Mouse (Mus musculus): Measurements from ENCODE around the gene Anxa5. TPM values are rescaled to one million over a fixed set of nuclear protein-coding genes. Genes with fewer than 3 reads are reported as not detected.

Gene Anxa5
- total and polyA plus RNA-seq, 2 experiments from 2014 or later, result 41.2 to 47.2 TPM

DNA sequence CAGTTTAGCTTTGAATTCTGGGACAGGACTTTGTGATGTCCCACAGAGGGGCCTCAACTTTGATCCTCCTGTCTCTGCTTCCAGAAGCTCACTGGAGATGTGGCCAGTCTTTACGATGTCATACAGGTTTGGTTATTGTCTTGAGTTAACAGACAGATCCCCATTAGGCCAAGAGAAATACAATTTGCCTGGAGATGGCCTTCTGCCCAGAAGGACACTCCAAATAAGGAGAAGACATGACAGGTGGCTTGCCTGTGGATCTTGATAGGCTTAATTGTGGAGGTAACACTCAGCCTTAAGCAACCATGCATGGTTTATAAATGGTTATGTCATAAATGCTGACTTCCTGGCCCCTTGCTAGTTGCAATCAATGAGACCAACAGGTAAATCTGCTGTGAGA lies 23.2 kb downstream of the Anxa5 start:
- TF ChIP-seq CTCF (IDR thresholded peaks at IDR 0.05; ENCODE audit: low read depth), result no peak
- Histone ChIP-seq H3K9me3 (ENCODE audit: low read length) (no peaks in the 10 kb centered on the region), H3K4me3 (ENCODE audit: low read depth, low read length) (no peak overlapping the region), H3K4me1 (ENCODE audit: insufficient read depth) (no peaks in the 10 kb centered on the region), H3K36me3 (ENCODE audit: insufficient read depth) (no peaks in the 10 kb centered on the region), H3K4me2 (ENCODE audit: low read depth) (no peak overlapping the region), H3K9ac (no peak overlapping the region), H3K27ac (ENCODE audit: low read depth, low read length) (no peak overlapping the region), H3K27me3 (ENCODE audit: insufficient read depth, low read length) (no peaks in the 10 kb centered on the region)
- no peak for ATAC-seq
- 81% methylated on average over 1 of the region's 1 CpGs for WGBS
- DNase-seq, result no peak

DNA sequence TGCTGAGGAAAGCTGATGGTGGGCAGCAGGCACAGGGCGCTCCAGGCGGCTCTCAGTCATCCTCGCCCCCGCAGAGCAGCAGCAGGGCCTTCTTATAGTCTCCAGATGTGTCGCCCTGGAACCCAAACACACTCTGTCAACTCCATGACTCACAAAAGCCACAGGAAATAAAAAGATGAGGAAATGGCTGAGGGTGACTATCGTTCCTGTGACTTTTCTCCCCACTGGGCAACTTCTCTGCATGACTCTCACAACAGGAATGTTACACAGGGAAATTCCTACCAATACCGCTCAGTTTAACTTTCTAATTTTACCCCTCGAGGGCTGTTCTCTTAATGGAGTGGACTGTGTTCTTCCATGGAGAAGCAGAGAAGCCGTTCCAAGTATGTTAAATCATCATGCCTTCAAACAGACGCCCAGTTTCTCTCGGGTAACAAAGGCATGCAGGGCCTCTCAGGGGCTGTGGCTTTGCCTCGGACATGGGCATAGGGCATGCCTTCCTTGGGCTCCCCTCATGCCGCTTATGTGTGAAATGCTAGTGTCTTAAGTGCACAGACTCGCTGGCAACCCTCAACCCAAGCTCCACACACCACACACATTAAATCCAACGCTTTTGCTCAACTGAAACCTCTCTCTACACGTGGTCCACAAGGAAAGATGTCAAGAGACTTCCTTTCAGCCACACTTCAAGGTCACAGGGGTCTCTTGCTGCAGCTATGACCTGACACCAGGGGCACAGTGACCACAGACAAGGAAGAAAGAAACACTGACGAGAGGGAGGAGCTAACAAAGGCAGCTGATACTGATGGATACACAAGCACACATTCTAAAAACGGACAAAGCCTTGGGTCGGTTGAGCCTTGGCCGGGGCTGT lies 26.2 kb downstream of the Anxa5 start:
- H3K4me1 ChIP-seq (ENCODE audit: insufficient read depth), result no peaks in the 10 kb centered on the region
- H3K36me3 ChIP-seq (ENCODE audit: insufficient read depth), result no peaks in the 10 kb centered on the region
- no peak overlapping the region for H3K27ac ChIP-seq (ENCODE audit: low read depth, low read length)
- no peak overlapping the region for H3K4me3 ChIP-seq (ENCODE audit: low read depth, low read length)
- H3K9ac ChIP-seq, result no peak overlapping the region
- DNase-seq (no peak), ATAC-seq (no peak)
- no peak for TF ChIP-seq CTCF (IDR thresholded peaks at IDR 0.05; ENCODE audit: low read depth)
- WGBS, result 54% methylated on average over 20 of the region's 20 CpGs
- H3K4me2 ChIP-seq (ENCODE audit: low read depth), result no peak overlapping the region
- H3K9me3 ChIP-seq (ENCODE audit: low read length), result no peaks in the 10 kb centered on the region
- no peaks in the 10 kb centered on the region for H3K27me3 ChIP-seq (ENCODE audit: insufficient read depth, low read length)

DNA sequence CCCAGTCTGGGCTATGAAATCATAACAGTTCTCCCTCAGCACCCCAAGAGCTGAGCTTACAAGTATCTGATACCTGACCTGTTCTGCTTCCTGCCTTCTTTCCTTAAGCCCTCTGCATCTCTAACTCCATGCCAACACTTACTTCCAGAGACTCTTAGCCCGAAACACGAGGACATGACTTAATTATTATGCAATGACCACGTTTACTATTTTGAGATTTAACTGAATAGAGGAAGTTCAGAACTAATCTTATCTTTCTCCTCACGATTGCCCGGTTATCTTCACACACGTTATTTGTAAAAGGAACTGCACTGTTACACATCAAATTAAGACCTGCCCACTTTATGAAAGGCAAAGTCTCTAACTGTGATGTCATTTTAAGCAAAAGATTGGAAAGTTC lies 28.8 kb downstream of the Anxa5 start:
- no peak overlapping the region for H3K4me3 ChIP-seq (ENCODE audit: low read depth, low read length)
- DNase-seq, result no peak
- no peak for ATAC-seq
- H3K9me3 ChIP-seq (ENCODE audit: low read length), result no peaks in the 10 kb centered on the region
- H3K4me2 ChIP-seq (ENCODE audit: low read depth), result no peak overlapping the region
- no peaks in the 10 kb centered on the region for H3K27me3 ChIP-seq (ENCODE audit: insufficient read depth, low read length)
- TF ChIP-seq CTCF (IDR thresholded peaks at IDR 0.05; ENCODE audit: low read depth), result no peak
- no peak overlapping the region for H3K9ac ChIP-seq
- H3K27ac ChIP-seq (ENCODE audit: low read depth, low read length), result no peak overlapping the region
- no peaks in the 10 kb centered on the region for H3K4me1 ChIP-seq (ENCODE audit: insufficient read depth)
- no peaks in the 10 kb centered on the region for H3K36me3 ChIP-seq (ENCODE audit: insufficient read depth)
- WGBS, result 71% methylated on average over 6 of the region's 6 CpGs

DNA sequence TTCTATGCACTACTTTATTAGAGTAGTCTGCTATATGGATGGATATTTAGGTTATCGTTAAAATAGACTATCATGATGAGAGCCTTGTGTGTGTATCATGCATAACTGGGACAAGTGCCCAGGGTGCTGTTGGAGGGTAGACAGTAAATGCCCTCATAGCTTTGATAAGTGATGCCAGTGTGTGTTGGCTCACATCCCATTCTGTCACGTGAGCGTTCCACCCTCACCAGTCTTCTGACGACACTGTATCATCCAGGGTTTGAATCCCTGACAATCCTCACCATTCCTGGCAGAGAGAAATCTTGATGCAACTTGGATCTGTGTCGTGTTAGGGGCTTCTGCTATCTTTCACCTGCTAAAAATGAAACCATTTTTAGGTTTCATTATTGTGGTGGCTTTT lies 29.2 kb downstream of the Anxa5 start:
- H3K9ac ChIP-seq, result no peak overlapping the region
- no peaks in the 10 kb centered on the region for H3K9me3 ChIP-seq (ENCODE audit: low read length)
- ATAC-seq (no peak), DNase-seq (no peak)
- H3K4me1 ChIP-seq (ENCODE audit: insufficient read depth), result no peaks in the 10 kb centered on the region
- H3K27me3 ChIP-seq (ENCODE audit: insufficient read depth, low read length), result no peaks in the 10 kb centered on the region
- H3K4me2 ChIP-seq (ENCODE audit: low read depth), result no peak overlapping the region
- no peak for TF ChIP-seq CTCF (IDR thresholded peaks at IDR 0.05; ENCODE audit: low read depth)
- no peaks in the 10 kb centered on the region for H3K36me3 ChIP-seq (ENCODE audit: insufficient read depth)
- H3K27ac ChIP-seq (ENCODE audit: low read depth, low read length), result no peak overlapping the region
- 57% methylated on average over 5 of the region's 5 CpGs for WGBS
- H3K4me3 ChIP-seq (ENCODE audit: low read depth, low read length), result no peak overlapping the region

DNA sequence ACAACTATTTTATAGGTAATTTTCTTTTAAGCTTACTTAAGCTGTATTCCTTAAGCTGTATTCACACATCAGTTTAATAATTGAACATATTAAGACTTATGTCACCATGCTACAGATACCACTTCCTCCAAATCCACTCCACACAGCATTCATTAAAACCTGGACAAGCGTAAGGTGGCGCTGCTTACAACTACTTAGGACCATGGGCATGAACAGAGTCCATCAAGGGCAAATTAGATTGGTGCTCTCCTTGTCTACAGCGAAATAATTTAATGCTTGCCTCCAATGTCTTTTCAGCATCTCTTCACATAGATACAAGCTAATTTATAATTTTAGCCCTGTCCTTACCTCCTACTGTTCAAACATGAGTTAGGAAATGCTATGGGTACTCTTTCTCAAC lies 29.7 kb downstream of the Anxa5 start:
- Histone ChIP-seq H3K4me3 (ENCODE audit: low read depth, low read length) (no peak overlapping the region), H3K27ac (ENCODE audit: low read depth, low read length) (no peak overlapping the region), H3K36me3 (ENCODE audit: insufficient read depth) (no peaks in the 10 kb centered on the region), H3K27me3 (ENCODE audit: insufficient read depth, low read length) (no peaks in the 10 kb centered on the region), H3K4me1 (ENCODE audit: insufficient read depth) (no peaks in the 10 kb centered on the region), H3K9ac (no peak overlapping the region), H3K4me2 (ENCODE audit: low read depth) (no peak overlapping the region), H3K9me3 (ENCODE audit: low read length) (no peaks in the 10 kb centered on the region)
- DNase-seq, result no peak
- TF ChIP-seq CTCF (IDR thresholded peaks at IDR 0.05; ENCODE audit: low read depth), result no peak
- 95% methylated on average over 3 of the region's 3 CpGs for WGBS
- no peak for ATAC-seq

DNA sequence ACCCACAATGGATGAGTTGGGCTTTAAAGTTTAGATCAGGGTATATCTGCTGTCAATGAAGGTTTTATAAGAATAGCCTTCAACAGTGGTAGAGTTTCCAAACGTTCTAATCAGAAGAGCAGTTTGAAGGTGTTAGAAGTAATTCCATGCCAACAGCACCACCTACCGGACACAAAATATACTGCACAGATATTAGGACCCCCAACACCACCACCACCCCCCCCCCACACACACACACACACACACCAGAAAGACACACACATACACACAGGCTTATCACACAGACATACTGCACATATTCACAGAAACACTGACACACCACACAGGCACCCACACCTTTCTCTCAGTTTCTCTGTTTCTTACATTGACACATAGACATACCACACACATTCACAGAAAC lies 33.3 kb downstream of the Anxa5 start:
- Histone ChIP-seq H3K4me3 (ENCODE audit: low read depth, low read length) (no peak overlapping the region), H3K9ac (no peak overlapping the region), H3K4me1 (ENCODE audit: insufficient read depth) (no peaks in the 10 kb centered on the region), H3K36me3 (ENCODE audit: insufficient read depth) (no peaks in the 10 kb centered on the region), H3K27me3 (ENCODE audit: insufficient read depth, low read length) (no peaks in the 10 kb centered on the region), H3K27ac (ENCODE audit: low read depth, low read length) (no peak overlapping the region), H3K9me3 (ENCODE audit: low read length) (no peaks in the 10 kb centered on the region), H3K4me2 (ENCODE audit: low read depth) (no peak overlapping the region)
- 2% methylated on average over 2 of the region's 2 CpGs for WGBS
- peak; percentile 88 for TF ChIP-seq CTCF (IDR thresholded peaks at IDR 0.05; ENCODE audit: low read depth)
- DNase-seq, result peak; percentile 88
- ATAC-seq, result peak; percentile 90

DNA sequence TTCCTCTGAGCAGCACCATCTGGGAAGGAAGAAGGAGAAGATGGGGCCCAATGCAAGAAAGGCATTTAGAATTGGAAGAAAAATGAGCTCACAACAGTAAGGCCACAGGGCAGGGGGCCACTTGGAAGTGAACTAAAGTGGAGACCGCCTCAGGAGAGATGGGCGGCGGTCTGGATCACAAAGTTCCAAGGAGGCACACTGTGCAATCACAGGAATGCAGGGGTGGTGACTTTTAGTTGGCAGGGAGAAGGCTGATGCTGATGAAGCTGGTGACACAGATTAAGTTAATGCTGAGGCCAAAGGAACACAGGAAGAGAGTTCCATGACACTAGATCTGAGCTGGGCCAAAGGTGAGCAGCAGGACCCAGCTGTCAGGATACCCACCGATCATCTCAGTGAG lies 35.4 kb downstream of the Anxa5 start:
- Histone ChIP-seq H3K4me1 (ENCODE audit: insufficient read depth) (no peaks in the 10 kb centered on the region), H3K36me3 (ENCODE audit: insufficient read depth) (no peaks in the 10 kb centered on the region), H3K4me3 (ENCODE audit: low read depth, low read length) (no peak overlapping the region), H3K9ac (no peak overlapping the region), H3K27ac (ENCODE audit: low read depth, low read length) (no peak overlapping the region), H3K9me3 (ENCODE audit: low read length) (no peaks in the 10 kb centered on the region), H3K27me3 (ENCODE audit: insufficient read depth, low read length) (no peaks in the 10 kb centered on the region), H3K4me2 (ENCODE audit: low read depth) (no peak overlapping the region)
- ATAC-seq (no peak), DNase-seq (no peak)
- no peak for TF ChIP-seq CTCF (IDR thresholded peaks at IDR 0.05; ENCODE audit: low read depth)
- WGBS, result 88% methylated on average over 4 of the region's 4 CpGs

Measured in forebrain, postnatal 0 days (tissue).